Mouse (Mus musculus): Measurements from ENCODE around the gene Rnls. TPM values are rescaled to one million over a fixed set of nuclear protein-coding genes. Genes with fewer than 3 reads are reported as not detected.
A peak's percentile ranks its signal among the peaks of the same experiment; 100 is the strongest.

Rnls gene
- polyA plus RNA-seq, 1 experiment from 2014 or later, result 5.9 TPM

DNA sequence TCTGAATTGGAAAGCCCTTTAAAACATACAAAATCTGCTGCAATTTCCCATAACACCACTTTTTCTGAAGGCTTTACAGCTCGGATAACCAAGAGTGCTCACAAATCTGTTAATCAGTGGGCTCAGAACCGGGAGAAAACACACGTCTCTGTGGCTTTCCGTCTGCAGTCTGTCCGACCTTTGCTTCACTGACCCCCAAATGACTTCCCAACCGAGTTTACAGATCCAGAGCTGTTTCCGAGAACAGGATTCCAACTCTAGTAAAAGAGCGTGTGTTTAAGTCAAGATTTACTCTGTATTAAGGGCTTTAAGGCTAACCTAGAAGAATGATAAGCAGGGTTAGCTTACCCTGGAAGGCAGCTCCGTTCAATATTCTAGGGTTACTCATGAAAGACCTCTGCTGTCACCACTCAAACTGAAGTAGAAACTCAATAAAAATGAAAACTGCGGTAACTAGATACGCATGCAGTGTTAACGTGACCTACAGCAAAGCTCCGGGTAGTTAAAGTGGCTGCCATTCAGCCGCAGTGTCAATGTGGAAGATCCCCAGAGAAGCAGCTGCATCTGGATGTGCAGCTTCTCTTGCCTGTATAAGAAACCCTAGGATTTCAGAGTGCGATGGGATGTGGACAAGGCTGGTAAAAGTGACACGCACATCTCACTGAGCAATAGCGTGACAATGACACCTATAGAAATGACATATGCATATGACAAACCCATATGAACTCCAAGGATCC, 224.4 kb downstream of the Rnls start:
- H3K27ac ChIP-seq, result 0 out of 2 replicates have a peak overlapping the region, but pooled peaks have one; percentile 19
- peak; percentile 56; the same call in 1 of the 2 replicates for ATAC-seq
- peak overlapping the region; percentile 15 for H3K4me2 ChIP-seq (replicated peaks)
- no peaks in the 10 kb centered on the region for H3K9me3 ChIP-seq
- H3K27me3 ChIP-seq (replicated peaks), result no peaks in the 10 kb centered on the region
- H3K4me3 ChIP-seq (replicated peaks), result no peak overlapping the region
- peaks cover 15% of the 10 kb centered on the region; the same call in 1 of the 2 replicates for H3K4me1 ChIP-seq (replicated peaks)
- no peaks in the 10 kb centered on the region for H3K36me3 ChIP-seq
- 29% methylated on average over 17 of the region's 17 CpGs for WGBS
- no peak overlapping the region for H3K9ac ChIP-seq

DNA sequence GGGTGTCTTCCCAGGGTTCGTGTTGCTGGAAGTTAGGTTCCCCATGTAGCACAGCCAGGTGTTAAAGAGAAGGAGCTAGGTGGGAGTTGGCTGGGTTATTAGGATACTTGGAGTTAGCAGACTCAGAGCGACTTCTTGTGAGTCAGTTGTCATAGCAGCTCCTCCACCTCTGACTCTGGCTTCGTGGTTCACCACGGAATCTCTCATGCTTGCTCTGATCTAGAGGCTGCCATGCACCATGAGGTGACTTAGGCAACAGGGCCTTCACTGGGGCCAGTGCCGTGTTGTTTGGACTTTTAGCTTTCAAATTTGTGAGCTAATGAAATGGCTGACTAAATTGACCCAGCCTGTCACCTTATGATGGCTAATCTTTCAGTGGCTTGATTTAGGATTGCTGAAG, 227.3 kb downstream of the Rnls start:
- Histone ChIP-seq H3K9ac (no peak overlapping the region), H3K27me3 (replicated peaks) (no peaks in the 10 kb centered on the region), H3K4me2 (replicated peaks) (no peak overlapping the region), H3K4me1 (replicated peaks) (peaks cover 15% of the 10 kb centered on the region; the same call in 1 of the 2 replicates), H3K9me3 (no peaks in the 10 kb centered on the region), H3K27ac (no peak overlapping the region), H3K4me3 (replicated peaks) (no peak overlapping the region), H3K36me3 (no peaks in the 10 kb centered on the region)
- ATAC-seq, result no peak
- 80% methylated on average over 5 of the region's 5 CpGs for WGBS

DNA sequence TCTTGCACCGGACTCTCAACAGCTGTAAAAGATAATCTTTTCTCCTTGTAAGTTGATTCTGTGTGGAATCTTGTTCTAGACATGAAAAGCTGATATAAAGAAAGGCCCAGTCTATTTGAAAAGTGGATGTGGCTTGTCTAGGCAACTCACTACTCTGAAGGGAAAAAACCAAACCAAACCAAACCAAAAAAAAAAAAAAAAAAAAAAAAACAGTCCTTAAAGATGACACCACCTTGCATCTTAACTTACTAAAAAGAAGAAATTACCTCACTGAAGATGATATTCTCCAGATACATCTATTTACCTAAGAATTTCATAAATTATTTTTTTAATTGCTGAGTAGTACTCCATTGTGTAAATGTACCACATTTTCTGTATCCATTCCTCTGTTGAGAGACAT, 230.2 kb downstream of the Rnls start:
- ATAC-seq, result no peak
- Histone ChIP-seq H3K27ac (no peak overlapping the region), H3K9ac (no peak overlapping the region), H3K27me3 (replicated peaks) (no peaks in the 10 kb centered on the region), H3K9me3 (no peaks in the 10 kb centered on the region), H3K4me2 (replicated peaks) (no peak overlapping the region), H3K4me1 (replicated peaks) (peaks cover 6% of the 10 kb centered on the region; the same call in 1 of the 2 replicates), H3K36me3 (no peaks in the 10 kb centered on the region), H3K4me3 (replicated peaks) (no peak overlapping the region)
- 74% methylated on average over 1 of the region's 1 CpGs for WGBS

DNA sequence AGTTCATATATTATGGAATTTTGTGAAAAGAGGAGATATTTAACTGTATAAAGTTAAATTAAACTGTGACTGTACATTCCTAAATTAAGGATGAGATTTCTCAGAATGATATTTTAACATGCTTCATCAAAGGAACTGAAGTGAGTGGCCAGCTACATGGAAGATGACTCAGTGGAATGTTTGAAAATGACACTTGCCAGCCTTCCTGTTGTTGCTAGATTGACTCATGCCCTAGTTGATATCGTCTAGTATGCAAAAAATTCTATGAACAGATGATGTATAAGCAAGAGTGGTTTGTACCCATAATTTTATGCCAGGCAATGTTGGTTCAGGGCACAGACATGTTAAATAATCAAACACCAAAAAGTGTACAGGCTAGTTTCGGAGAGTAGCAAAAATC, 232.2 kb downstream of the Rnls start:
- H3K4me3 ChIP-seq (replicated peaks), result no peak overlapping the region

DNA sequence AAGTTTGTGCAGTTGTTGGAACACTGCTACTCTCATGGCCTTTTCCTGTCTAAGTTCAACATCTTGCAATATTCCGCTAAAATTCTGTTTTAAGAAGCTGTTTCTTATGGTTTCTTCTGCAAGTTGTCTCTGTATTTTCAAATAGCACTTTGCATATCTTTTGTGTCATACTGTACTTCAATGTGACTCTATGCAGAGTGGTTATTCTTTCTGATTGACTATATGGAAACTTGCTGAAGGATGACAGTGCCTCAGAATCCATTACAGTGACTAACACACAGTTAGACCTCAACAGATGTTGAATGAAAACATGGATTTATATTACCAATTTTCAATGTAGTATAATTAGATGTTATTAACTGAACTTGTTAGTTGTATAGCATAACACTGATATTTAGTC, 232.9 kb downstream of the Rnls start:
- Histone ChIP-seq H3K27me3 (replicated peaks) (no peaks in the 10 kb centered on the region), H3K9me3 (no peaks in the 10 kb centered on the region), H3K27ac (no peak overlapping the region), H3K36me3 (no peaks in the 10 kb centered on the region), H3K4me2 (replicated peaks) (no peak overlapping the region), H3K4me3 (replicated peaks) (no peak overlapping the region), H3K4me1 (replicated peaks) (no peaks in the 10 kb centered on the region), H3K9ac (no peak overlapping the region)
- ATAC-seq, result no peak
- 92% methylated on average over 1 of the region's 1 CpGs for WGBS

More for the DNA sequence above, 232.2 kb downstream of the Rnls start:
- H3K27ac ChIP-seq, result no peak overlapping the region
- no peak for ATAC-seq
- H3K36me3 ChIP-seq, result no peaks in the 10 kb centered on the region
- H3K4me1 ChIP-seq (replicated peaks), result no peaks in the 10 kb centered on the region
- no peaks in the 10 kb centered on the region for H3K9me3 ChIP-seq
- no peak overlapping the region for H3K4me2 ChIP-seq (replicated peaks)
- H3K9ac ChIP-seq, result no peak overlapping the region
- no peaks in the 10 kb centered on the region for H3K27me3 ChIP-seq (replicated peaks)
- WGBS, result 85% methylated on average over 2 of the region's 2 CpGs

DNA sequence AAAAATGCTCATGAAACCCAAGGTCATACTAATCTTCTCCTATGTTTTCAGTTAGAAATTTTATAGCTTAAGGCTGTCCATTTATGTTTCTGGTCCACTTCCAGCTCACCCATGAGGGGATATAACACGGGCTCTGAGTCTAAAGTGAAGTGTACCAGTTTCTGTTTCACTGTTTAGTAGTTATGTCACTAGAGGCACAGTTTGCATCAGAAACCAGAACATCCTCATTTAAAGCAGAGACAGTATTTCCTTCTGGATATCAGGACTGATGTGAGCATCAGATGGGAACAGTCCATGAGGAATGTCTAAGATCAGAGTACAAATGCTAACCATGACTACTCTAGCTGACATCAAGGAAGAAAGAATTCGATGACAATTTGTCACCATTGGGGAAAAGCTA, 233.9 kb downstream of the Rnls start:
- Histone ChIP-seq H3K4me2 (replicated peaks) (no peak overlapping the region), H3K9ac (no peak overlapping the region), H3K36me3 (no peaks in the 10 kb centered on the region), H3K4me1 (replicated peaks) (no peaks in the 10 kb centered on the region), H3K9me3 (no peaks in the 10 kb centered on the region), H3K27me3 (replicated peaks) (no peaks in the 10 kb centered on the region), H3K27ac (no peak overlapping the region), H3K4me3 (replicated peaks) (no peak overlapping the region)
- ATAC-seq, result no peak
- WGBS, result 77% methylated on average over 2 of the region's 2 CpGs

DNA sequence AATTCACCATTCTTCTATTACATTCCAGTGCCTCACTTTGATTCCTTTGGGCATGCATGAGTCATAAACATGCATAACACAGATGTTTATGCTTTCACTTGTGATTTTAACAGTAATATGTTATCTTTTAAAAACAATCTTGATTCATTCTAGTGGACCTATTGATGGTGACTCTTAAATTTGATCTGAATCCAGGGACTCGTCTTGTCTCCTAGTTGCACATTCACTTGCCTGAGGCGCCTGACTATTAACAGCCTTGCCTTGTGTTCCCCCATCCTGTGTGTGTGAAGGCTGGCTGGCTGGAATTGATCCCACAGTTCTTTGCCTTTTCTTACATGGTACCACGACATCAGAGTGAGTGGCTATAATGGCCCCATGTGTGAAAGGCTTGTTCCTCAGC, 243.7 kb downstream of the Rnls start:
- WGBS, result 82% methylated on average over 3 of the region's 3 CpGs
- Histone ChIP-seq H3K27me3 (replicated peaks) (no peaks in the 10 kb centered on the region), H3K9me3 (no peaks in the 10 kb centered on the region), H3K4me1 (replicated peaks) (no peaks in the 10 kb centered on the region), H3K9ac (no peak overlapping the region), H3K4me3 (replicated peaks) (no peak overlapping the region), H3K27ac (no peak overlapping the region), H3K36me3 (no peaks in the 10 kb centered on the region), H3K4me2 (replicated peaks) (no peak overlapping the region)
- ATAC-seq, result no peak

DNA sequence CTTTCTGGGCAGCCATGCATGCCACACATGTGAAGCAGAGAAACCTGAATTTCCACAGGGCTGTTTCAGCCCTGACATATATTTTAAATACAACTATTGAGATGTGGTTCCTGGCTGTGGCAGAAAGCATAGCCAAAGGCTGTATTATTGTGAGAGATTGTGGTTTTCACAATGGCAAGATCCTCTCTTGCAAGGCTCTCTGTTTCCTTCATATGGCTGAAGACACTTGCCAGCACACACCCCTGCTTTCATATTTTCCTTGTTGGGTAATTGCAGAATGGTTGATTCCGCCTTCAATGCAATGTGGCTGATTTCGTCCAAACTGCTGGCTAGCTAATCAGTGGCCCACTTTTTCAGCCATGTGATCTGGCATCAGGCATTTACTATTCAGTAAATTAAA, 248.9 kb downstream of the Rnls start:
- no peaks in the 10 kb centered on the region for H3K4me1 ChIP-seq (replicated peaks)
- ATAC-seq, result no peak
- WGBS, result 85% methylated on average over 2 of the region's 2 CpGs
- no peak overlapping the region for H3K9ac ChIP-seq
- no peak overlapping the region for H3K27ac ChIP-seq
- H3K9me3 ChIP-seq, result no peaks in the 10 kb centered on the region
- H3K4me2 ChIP-seq (replicated peaks), result no peak overlapping the region
- no peaks in the 10 kb centered on the region for H3K36me3 ChIP-seq
- H3K4me3 ChIP-seq (replicated peaks), result no peak overlapping the region
- H3K27me3 ChIP-seq (replicated peaks), result no peaks in the 10 kb centered on the region

DNA sequence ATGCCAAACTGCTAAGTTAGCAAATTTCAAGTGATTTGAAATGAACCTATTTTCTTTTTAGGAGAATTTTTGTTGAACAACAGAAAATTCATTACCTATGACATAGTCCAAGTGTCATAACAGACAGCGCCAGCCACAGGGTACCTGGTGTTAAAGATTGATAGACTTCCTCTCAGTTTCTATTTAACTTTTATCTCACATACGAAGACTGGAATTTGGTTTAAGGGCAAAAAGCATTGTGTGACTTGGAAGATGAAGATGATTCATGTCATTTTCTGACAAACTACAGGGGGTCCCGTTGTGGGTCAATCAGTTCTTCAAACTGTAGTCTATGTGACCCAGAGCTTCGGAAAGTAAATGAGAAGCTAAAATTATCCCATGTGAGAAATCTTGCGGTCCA, 254.8 kb downstream of the Rnls start:
- WGBS, result 84% methylated on average over 5 of the region's 5 CpGs
- Histone ChIP-seq H3K9me3 (no peaks in the 10 kb centered on the region), H3K27ac (no peak overlapping the region), H3K4me3 (replicated peaks) (no peak overlapping the region), H3K4me1 (replicated peaks) (no peaks in the 10 kb centered on the region), H3K36me3 (no peaks in the 10 kb centered on the region), H3K27me3 (replicated peaks) (no peaks in the 10 kb centered on the region), H3K9ac (no peak overlapping the region), H3K4me2 (replicated peaks) (no peak overlapping the region)
- no peak for ATAC-seq

DNA sequence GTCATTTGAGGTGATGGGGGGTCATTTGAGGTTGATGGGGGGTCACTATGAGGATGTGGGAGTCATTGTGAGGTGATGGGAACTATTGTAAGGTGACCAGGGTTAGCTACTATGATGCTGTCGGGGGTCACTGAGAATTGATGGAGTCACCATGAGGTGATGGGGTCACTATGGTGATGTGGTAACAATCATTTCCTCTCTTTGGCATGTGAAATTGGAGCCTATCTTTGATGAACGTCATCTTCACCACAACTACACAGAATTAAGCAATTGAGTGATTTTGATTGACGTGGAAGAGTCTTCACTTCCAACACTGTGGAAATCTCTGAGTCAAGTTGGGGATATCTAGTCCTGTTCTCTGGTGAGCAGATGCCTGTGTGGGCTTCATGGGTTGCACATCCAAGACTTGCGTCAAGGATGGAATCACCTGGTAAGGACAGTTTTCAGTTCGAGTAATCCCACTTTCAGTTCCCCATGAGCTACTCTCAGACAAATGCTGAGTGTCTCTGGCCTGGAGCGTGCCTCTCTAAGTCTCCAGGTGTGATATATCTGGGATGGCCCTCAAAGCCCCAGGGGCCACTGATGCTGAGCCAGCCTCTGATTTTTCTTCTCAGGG, 269.4 kb downstream of the Rnls start:
- Histone ChIP-seq H3K9ac (no peak overlapping the region), H3K36me3 (no peaks in the 10 kb centered on the region), H3K9me3 (no peaks in the 10 kb centered on the region), H3K4me3 (replicated peaks) (no peak overlapping the region), H3K4me2 (replicated peaks) (no peak overlapping the region), H3K4me1 (replicated peaks) (no peaks in the 10 kb centered on the region), H3K27me3 (replicated peaks) (no peaks in the 10 kb centered on the region), H3K27ac (no peak overlapping the region)
- ATAC-seq, result no peak
- WGBS, result 87% methylated on average over 6 of the region's 6 CpGs

DNA sequence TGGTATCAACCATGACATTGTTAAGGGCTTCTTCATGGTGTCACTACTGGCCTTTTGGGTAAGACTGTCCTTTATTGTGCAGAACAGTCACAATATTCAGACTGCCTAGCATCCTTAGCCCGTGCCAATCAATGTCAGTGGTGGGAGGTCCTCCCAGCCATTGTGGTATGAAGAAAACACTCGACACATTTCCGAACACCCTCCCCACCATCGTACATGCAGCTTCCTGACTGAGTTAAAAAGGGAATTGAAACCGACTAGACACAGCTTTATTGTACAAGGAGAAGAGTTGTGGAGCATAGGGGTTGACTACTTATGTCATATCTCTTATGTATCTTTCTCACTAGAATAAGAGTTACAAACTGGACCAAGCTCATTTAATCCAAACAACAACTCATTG, 272.1 kb downstream of the Rnls start:
- Histone ChIP-seq H3K36me3 (no peaks in the 10 kb centered on the region), H3K27me3 (replicated peaks) (no peaks in the 10 kb centered on the region), H3K9ac (no peak overlapping the region), H3K4me3 (replicated peaks) (no peak overlapping the region), H3K4me2 (replicated peaks) (no peak overlapping the region), H3K27ac (no peak overlapping the region), H3K9me3 (no peaks in the 10 kb centered on the region), H3K4me1 (replicated peaks) (no peaks in the 10 kb centered on the region)
- WGBS, result 89% methylated on average over 5 of the region's 5 CpGs
- ATAC-seq, result no peak

DNA sequence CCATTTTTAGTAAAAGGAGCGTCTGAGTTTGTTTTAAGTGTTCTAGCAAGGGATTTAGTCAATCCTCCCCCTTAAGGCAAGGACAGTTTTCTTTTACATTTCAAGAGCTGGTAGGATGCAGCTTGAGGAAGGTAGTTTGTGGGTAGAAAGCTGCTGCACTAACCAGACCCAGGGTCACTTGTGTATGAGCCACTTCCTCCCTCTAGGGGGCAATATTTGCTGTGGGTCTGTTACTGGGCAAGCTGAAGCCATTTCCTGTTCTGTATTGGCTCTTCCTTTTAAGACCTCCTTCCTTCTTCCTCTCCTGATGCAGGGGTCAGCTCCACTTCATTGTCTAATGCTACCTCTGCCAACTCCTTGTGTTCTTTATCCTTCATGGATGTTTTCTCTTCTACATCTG, 273.2 kb downstream of the Rnls start:
- WGBS, result 80% methylated on average over 1 of the region's 1 CpGs

More for the DNA sequence above, 273.2 kb downstream of the Rnls start:
- Histone ChIP-seq H3K4me1 (replicated peaks) (no peaks in the 10 kb centered on the region), H3K4me3 (replicated peaks) (no peak overlapping the region), H3K9me3 (no peaks in the 10 kb centered on the region), H3K9ac (no peak overlapping the region), H3K27ac (no peak overlapping the region), H3K36me3 (no peaks in the 10 kb centered on the region), H3K4me2 (replicated peaks) (no peak overlapping the region), H3K27me3 (replicated peaks) (no peaks in the 10 kb centered on the region)
- ATAC-seq, result no peak
